Mouse (Mus musculus) lung, adult 2 months (tissue): ENCODE measurements around the gene Csn3. TPM values are rescaled to one million over a fixed set of nuclear protein-coding genes. Genes with fewer than 3 reads are reported as not detected.

Source experiments
- DNase-seq: peaks from one replicate; pipeline ENCODE4 v3.0.0; 2022
- H3K4me1 ChIP-seq: fragments of 200-500 bp; 2 replicates; pipeline ENCODE4 v1.6.1; 2011; ENCODE audit warnings: low read length; ENCODE audit not compliant: control insufficient read depth, insufficient read depth
- H3K4me3 ChIP-seq: fragments of 200-500 bp; replicated peaks from 2 replicates; pipeline ENCODE3; 2011; ENCODE audit warnings: low read depth, mild to moderate bottlenecking, control low read depth, low read length; ENCODE audit errors: extremely low read depth
- CTCF ChIP-seq: fragments of 200-500 bp; IDR thresholded peaks from 2 replicates; pipeline ENCODE4 v1.5.1; 2011; ENCODE audit warnings: mild to moderate bottlenecking, low read length, control low read depth; ENCODE audit not compliant: insufficient read depth
- POLR2A ChIP-seq: fragments of 200-500 bp; IDR thresholded peaks from 2 replicates; pipeline ENCODE4 v1.6.1; 2011; ENCODE audit warnings: low read depth, mild to moderate bottlenecking, control low read depth, low read length, borderline replicate concordance; ENCODE audit errors: extremely low read depth
- WGBS: fragments of 180-500 bp; shearing (Covaris S2); methylation state at CpG from one replicate; pipeline ENCODE4 v1.1.7; 2018; 5-methylcytosine and 5-hydroxymethylcytosine counted together
- polyA plus RNA-seq: library from polyadenylated mRNA; depleted of rRNA; stranded (reverse); fragments of >200 nt; gene quantifications from 2 replicates; pipeline ENCODE4 v1.2.3, GENCODE M21; 2012; rRNA removed

Csn3 gene
- not detected in 2 replicates for polyA plus RNA-seq

GRCm38 (mm10) chr5:87925372-87925771, at the start of gene Csn3:
TSS of gene Csn3 (plus strand) at chr5:87925579.
- 34% methylated on average over 5 of the region's 5 CpGs for WGBS
- TF ChIP-seq POLR2A (no peak), CTCF (no peak)

DNA sequence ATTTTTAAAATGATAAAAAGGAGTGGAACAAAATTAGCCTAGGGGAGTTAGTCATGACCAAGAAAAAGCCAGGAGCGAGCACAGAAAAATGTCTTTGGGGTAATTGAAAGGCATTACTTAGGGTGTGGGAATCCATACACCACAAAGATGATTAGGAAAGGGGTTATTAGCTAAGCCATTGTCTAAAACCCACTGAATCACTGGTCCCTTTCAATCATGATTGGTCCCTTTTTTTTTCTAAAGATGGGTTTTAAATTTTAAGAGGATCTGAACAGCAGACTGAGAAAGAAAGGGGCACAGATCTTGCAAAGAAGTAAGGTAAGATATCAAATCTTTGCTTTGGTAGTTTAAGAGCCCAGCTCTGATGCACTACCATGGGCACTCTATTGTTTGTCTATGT, 40.6 kb upstream of the Csn3 start, which contains the start of gene Odam:
TSS of gene Odam (plus strand) at position 301 of the 400 bp plus-strand sequence.
- no peaks in the 10 kb centered on the region for H3K4me1 ChIP-seq
- WGBS = 59% methylated on average over 1 of the region's 1 CpGs
- H3K4me3 ChIP-seq = no peak within 1 kb of the TSS
- no peak for DNase-seq
- TF ChIP-seq POLR2A = no peak
- TF ChIP-seq CTCF = no peak

More at GRCm38 (mm10) chr5:87925372-87925771, at the start of gene Csn3:
- H3K4me1 ChIP-seq = no peaks in the 10 kb centered on the region
- no peak within 1 kb of the TSS for H3K4me3 ChIP-seq
- DNase-seq = no peak

DNA sequence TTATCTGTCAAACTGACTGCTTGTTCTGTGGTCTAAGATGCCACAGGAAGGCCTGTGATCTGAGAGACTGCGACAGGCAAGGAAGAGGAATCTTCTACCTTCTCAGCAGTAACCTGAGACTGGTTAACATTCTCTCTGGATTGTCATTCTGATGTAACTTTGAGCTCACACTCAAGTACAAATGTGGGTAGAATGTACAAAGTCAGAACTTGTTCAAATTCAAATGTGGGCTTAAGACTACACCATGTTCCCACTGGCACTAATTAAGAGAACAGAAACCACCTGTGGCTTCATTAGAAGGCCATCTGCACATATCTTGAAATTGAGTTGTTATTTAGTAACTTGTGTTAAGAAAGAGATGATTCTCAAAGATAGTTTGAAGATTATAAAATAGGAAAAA, 6.2 kb downstream of the Csn3 start:
- TF ChIP-seq POLR2A (no peak), CTCF (no peak)
- no peak for DNase-seq
- 53% methylated on average over 1 of the region's 1 CpGs for WGBS

GRCm38 (mm10) chr5:87940752-87941151, 15.4 kb downstream of the Csn3 start:
- 32% methylated on average over 3 of the region's 3 CpGs for WGBS
- DNase-seq = no peak
- H3K4me3 ChIP-seq = no peak overlapping the region
- no peaks in the 10 kb centered on the region for H3K4me1 ChIP-seq
- TF ChIP-seq CTCF = no peak
- TF ChIP-seq POLR2A = no peak

More for the DNA sequence above, 6.2 kb downstream of the Csn3 start:
- Histone ChIP-seq H3K4me3 (no peak overlapping the region), H3K4me1 (no peaks in the 10 kb centered on the region)

GRCm38 (mm10) chr5:87942515-87942914, 17.1 kb downstream of the Csn3 start:
- Histone ChIP-seq H3K4me1 (no peaks in the 10 kb centered on the region), H3K4me3 (no peak overlapping the region)
- no peak for TF ChIP-seq POLR2A
- TF ChIP-seq CTCF = no peak
- no peak for DNase-seq

GRCm38 (mm10) chr5:87951836-87952235, 26.5 kb downstream of the Csn3 start:
- no peaks in the 10 kb centered on the region for H3K4me1 ChIP-seq
- DNase-seq = no peak
- TF ChIP-seq CTCF = no peak
- no peak for TF ChIP-seq POLR2A
- H3K4me3 ChIP-seq = no peak overlapping the region

DNA sequence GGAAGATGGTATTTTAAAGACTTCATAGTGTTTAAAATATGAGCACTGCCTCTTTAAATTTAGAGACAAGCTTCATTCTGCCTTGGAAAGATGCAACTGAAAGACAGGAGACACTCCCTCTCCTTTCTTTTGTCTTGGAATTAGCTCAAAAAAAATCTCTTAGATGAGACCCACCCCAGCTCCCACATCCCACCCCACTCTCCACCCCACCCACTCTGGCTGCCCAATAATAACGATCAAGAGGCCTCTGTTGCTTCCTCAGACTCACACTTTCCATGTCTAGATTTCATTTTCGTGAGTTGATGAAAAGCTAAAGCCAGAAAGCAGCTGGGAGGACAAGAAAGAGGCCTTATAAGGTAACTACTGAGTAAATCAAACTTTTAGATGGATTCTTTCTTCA, 43.8 kb downstream of the Csn3 start, which contains the start of the genes 2310003L06Rik and Gm28434:
TSS of gene 2310003L06Rik (plus strand) at position 259 of the 400 bp plus-strand sequence.
TSS of gene Gm28434 (plus strand) at position 317 of the 400 bp plus-strand sequence.
- H3K4me1 ChIP-seq = no peaks in the 10 kb centered on the region
- DNase-seq = no peak
- no peak for TF ChIP-seq CTCF
- TF ChIP-seq POLR2A = no peak
- H3K4me3 ChIP-seq = no peak within 1 kb of the TSS
- 44% methylated on average over 2 of the region's 2 CpGs for WGBS

DNA sequence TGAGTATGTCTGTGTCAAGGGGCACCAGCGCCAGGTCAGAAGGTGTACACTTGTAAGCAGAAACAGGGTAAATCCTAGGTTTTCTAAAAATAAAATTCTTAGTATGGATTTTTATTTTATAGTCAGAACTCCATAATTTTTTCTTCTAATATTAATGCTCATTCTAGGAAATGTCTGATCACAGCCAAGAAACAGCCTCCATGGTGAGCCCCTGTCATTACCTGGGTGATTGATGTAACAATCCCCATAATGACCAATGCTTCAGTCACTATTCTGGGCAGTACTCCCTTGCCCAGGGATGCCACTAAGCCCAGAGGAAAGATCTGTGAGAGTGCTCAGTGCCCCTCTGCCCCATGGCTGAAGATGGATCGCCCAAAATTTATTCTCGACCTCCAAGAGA, 53.8 kb downstream of the Csn3 start, which contains the start of gene Cabs1:
TSS of gene Cabs1 (plus strand) at position 301 of the 400 bp plus-strand sequence.
- no peak within 1 kb of the TSS for H3K4me3 ChIP-seq
- no peaks in the 10 kb centered on the region for H3K4me1 ChIP-seq
- DNase-seq = no peak
- 71% methylated on average over 3 of the region's 3 CpGs for WGBS
- no peak for TF ChIP-seq CTCF
- no peak for TF ChIP-seq POLR2A

Other genes with a start within 250 kb of the Csn3 start
- gene Csn2, start 225.9 kb upstream of the Csn3 start, polyA plus RNA-seq = not detected in 2 replicates
- gene Csn1s2a, start 151.0 kb upstream of the Csn3 start, polyA plus RNA-seq = not detected in 2 replicates
- not detected in 2 replicates for gene Csn1s2b, start 117.5 kb upstream of the Csn3 start, polyA plus RNA-seq
- not detected in 2 replicates for gene Prr27, start 99.9 kb upstream of the Csn3 start, polyA plus RNA-seq
- gene Odam, start 40.5 kb upstream of the Csn3 start, polyA plus RNA-seq = not detected in 2 replicates
- gene 2310003L06Rik, start 43.9 kb downstream of the Csn3 start, polyA plus RNA-seq = not detected in 2 replicates
- not detected in 2 replicates for gene Gm28434, start 43.9 kb downstream of the Csn3 start, polyA plus RNA-seq
- not detected in 2 replicates for gene Cabs1, start 53.9 kb downstream of the Csn3 start, polyA plus RNA-seq
- not detected in 2 replicates for gene Smr3a, start 77.0 kb downstream of the Csn3 start, polyA plus RNA-seq
- gene Smr2, start 161.0 kb downstream of the Csn3 start, polyA plus RNA-seq = not detected in 2 replicates
- not detected in 2 replicates for gene Gm11116, start 186.0 kb downstream of the Csn3 start, polyA plus RNA-seq
- not detected in 2 replicates for gene Gm11115, start 228.5 kb downstream of the Csn3 start, polyA plus RNA-seq